Mouse (Mus musculus) MEL (cell line): Measurements from ENCODE around the gene Gm10306. TPM values are rescaled to one million over a fixed set of nuclear protein-coding genes. Genes with fewer than 3 reads are reported as not detected.

Experiments
- DNase-seq: peaks from one replicate; pipeline ENCODE4 v3.0.0; 2011; ENCODE audit warnings: low read depth, low spot score
- H3K27ac ChIP-seq: 2 replicates; pipeline ENCODE4 v1.5.1; 2012; ENCODE audit warnings: low read depth, mild to moderate bottlenecking, control low read depth, low read length, moderate library complexity; ENCODE audit not compliant: control insufficient read depth
- H3K27me3 ChIP-seq, 2 experiments: fragments of 150-350 bp in 1 of 2; sonication (generic) in 1 of 2; 2 replicates each; pipeline ENCODE4 v1.6.1; 2012; ENCODE audit warnings: low read length in 2 of 2, mild to moderate bottlenecking in 2 of 2, improper control_type of control experiment in 1 of 2, moderate library complexity in 1 of 2; ENCODE audit not compliant: insufficient read depth in 2 of 2, control insufficient read depth in 1 of 2
- H3K36me3 ChIP-seq, 2 experiments: 2 replicates each; pipeline ENCODE4 v1.6.1; 2012 to 2014; ENCODE audit warnings: low read length in 2 of 2, improper control_type of control experiment in 1 of 2, inconsistent platforms in 1 of 2, mild to moderate bottlenecking in 1 of 2; ENCODE audit not compliant: insufficient read depth in 2 of 2, control insufficient read depth in 1 of 2
- H3K4me1 ChIP-seq, 2 experiments: fragments of 150-350 bp in 1 of 2; sonication (generic) in 1 of 2; 2 replicates each; pipeline ENCODE4 v1.6.1; 2012; ENCODE audit warnings: low read length in 2 of 2, improper control_type of control experiment in 1 of 2, mild to moderate bottlenecking in 1 of 2; ENCODE audit not compliant: insufficient read depth in 2 of 2, control insufficient read depth in 1 of 2
- H3K4me3 ChIP-seq, 2 experiments: fragments of 150-350 bp in 1 of 2; sonication (generic) in 1 of 2; 2 replicates each; pipeline ENCODE4 v1.5.1; 2012; ENCODE audit warnings: low read depth in 2 of 2, low read length in 2 of 2, mild to moderate bottlenecking in 2 of 2, moderate library complexity in 2 of 2, control low read depth in 1 of 2, improper control_type of control experiment in 1 of 2; ENCODE audit not compliant: control insufficient read depth in 1 of 2, insufficient read depth in 1 of 2
- H3K79me2 ChIP-seq: 2 replicates; pipeline ENCODE4 v1.6.1; 2012; ENCODE audit warnings: mild to moderate bottlenecking, low read length, moderate library complexity; ENCODE audit not compliant: control insufficient read depth, poor library complexity, insufficient read depth
- H3K9ac ChIP-seq: 2 replicates; pipeline ENCODE4 v1.6.1; 2012; ENCODE audit warnings: low read depth, mild to moderate bottlenecking, control low read depth, low read length, moderate library complexity; ENCODE audit not compliant: control insufficient read depth, poor library complexity, severe bottlenecking
- H3K9me3 ChIP-seq: fragments of 150-350 bp; sonication (generic); replicated peaks from 2 replicates; pipeline ENCODE4 v1.6.1; 2012; ENCODE audit warnings: mild to moderate bottlenecking, low read length, improper control_type of control experiment, moderate library complexity; ENCODE audit not compliant: insufficient read depth
- BHLHE40 ChIP-seq: IDR thresholded peaks from 2 replicates; pipeline ENCODE4 v1.6.1; 2012; ENCODE audit warnings: low read depth, mild to moderate bottlenecking, inconsistent platforms, low read length, improper control_type of control experiment, borderline replicate concordance
- E2F4 ChIP-seq: IDR thresholded peaks from 2 replicates; pipeline ENCODE4 v1.6.1; 2011; ENCODE audit warnings: low read depth, low read length, improper control_type of control experiment, borderline replicate concordance
- ELF1 ChIP-seq: IDR thresholded peaks from 2 replicates; pipeline ENCODE4 v1.6.1; 2014; ENCODE audit warnings: low read depth, mild to moderate bottlenecking, inconsistent platforms, low read length, improper control_type of control experiment, moderate library complexity
- EP300 ChIP-seq, 2 experiments: IDR thresholded peaks; 2 replicates each; pipeline ENCODE4 v1.6.1; 2011; ENCODE audit warnings: improper control_type of control experiment in 2 of 2, low read length in 2 of 2, low read depth in 1 of 2, mild to moderate bottlenecking in 1 of 2
- ETS1 ChIP-seq: IDR thresholded peaks from 2 replicates; pipeline ENCODE4 v1.6.1; 2012; ENCODE audit warnings: low read depth, mild to moderate bottlenecking, inconsistent platforms, low read length, improper control_type of control experiment, moderate library complexity
- GABPA ChIP-seq: IDR thresholded peaks from 2 replicates; pipeline ENCODE4 v1.6.1; 2012; ENCODE audit warnings: low read depth, mild to moderate bottlenecking, inconsistent platforms, low read length, improper control_type of control experiment, moderate library complexity
- HCFC1 ChIP-seq: IDR thresholded peaks from 2 replicates; pipeline ENCODE4 v1.6.1; 2012; ENCODE audit warnings: low read depth, mild to moderate bottlenecking, inconsistent platforms, low read length, improper control_type of control experiment, moderate library complexity
- JUND ChIP-seq: IDR thresholded peaks from 2 replicates; pipeline ENCODE4 v1.6.1; 2011; ENCODE audit warnings: low read depth, mild to moderate bottlenecking, improper control_type of control experiment, low read length
- MAFK ChIP-seq: IDR thresholded peaks from 2 replicates; pipeline ENCODE4 v1.6.1; 2011; ENCODE audit warnings: low read depth, mild to moderate bottlenecking, low read length, improper control_type of control experiment, borderline replicate concordance
- MEF2A ChIP-seq: IDR thresholded peaks from 2 replicates; pipeline ENCODE4 v1.6.1; 2014; ENCODE audit warnings: low read depth, mild to moderate bottlenecking, inconsistent platforms, low read length, improper control_type of control experiment; ENCODE audit not compliant: poor library complexity, insufficient replicate concordance, severe bottlenecking; ENCODE audit errors: extremely low read depth
- MXI1 ChIP-seq: IDR thresholded peaks from 2 replicates; pipeline ENCODE4 v1.6.1; 2011; ENCODE audit warnings: mild to moderate bottlenecking, low read depth, low read length, improper control_type of control experiment
- MYC ChIP-seq: IDR thresholded peaks from 2 replicates; pipeline ENCODE4 v1.6.1; 2011; ENCODE audit warnings: low read depth, mild to moderate bottlenecking, low read length, improper control_type of control experiment, moderate library complexity
- NELFE ChIP-seq: IDR thresholded peaks from 2 replicates; pipeline ENCODE4 v1.6.1; 2011; ENCODE audit warnings: low read depth, low read length, improper control_type of control experiment
- NRF1 ChIP-seq: IDR thresholded peaks from 2 replicates; pipeline ENCODE4 v1.6.1; 2014; ENCODE audit warnings: low read depth, mild to moderate bottlenecking, inconsistent platforms, low read length, improper control_type of control experiment, moderate library complexity; ENCODE audit not compliant: poor library complexity, insufficient read depth, severe bottlenecking
- POLR2A ChIP-seq, 2 experiments: IDR thresholded peaks; 2 replicates each; pipeline ENCODE4 v1.6.1; 2011 to 2012; ENCODE audit warnings: low read length in 2 of 2, mild to moderate bottlenecking in 2 of 2, control low read depth in 1 of 2, improper control_type of control experiment in 1 of 2, low read depth in 1 of 2, moderate library complexity in 1 of 2; ENCODE audit not compliant: control insufficient read depth in 1 of 2, insufficient read depth in 1 of 2, poor library complexity in 1 of 2
- POLR2AphosphoS2 ChIP-seq: IDR thresholded peaks from 2 replicates; pipeline ENCODE4 v1.6.1; 2011; ENCODE audit warnings: low read length, improper control_type of control experiment
- POLR2AphosphoS5 ChIP-seq: IDR thresholded peaks from 2 replicates; pipeline ENCODE4 v1.6.1; 2012; ENCODE audit warnings: low read depth, borderline replicate concordance, mild to moderate bottlenecking, inconsistent platforms, low read length, moderate library complexity, mixed read lengths
- RAD21 ChIP-seq: IDR thresholded peaks from 2 replicates; pipeline ENCODE4 v1.6.1; 2011; ENCODE audit warnings: mild to moderate bottlenecking, low read depth, low read length, improper control_type of control experiment
- SIN3A ChIP-seq: IDR thresholded peaks from 2 replicates; pipeline ENCODE4 v1.6.1; 2012; ENCODE audit warnings: low read length, improper control_type of control experiment, inconsistent platforms
- TAL1 ChIP-seq: IDR thresholded peaks from 2 replicates; pipeline ENCODE4 v1.6.1; 2012; ENCODE audit warnings: mild to moderate bottlenecking, inconsistent platforms, low read length, moderate library complexity, mixed read lengths
- TBP ChIP-seq: IDR thresholded peaks from 2 replicates; pipeline ENCODE4 v1.8.0; 2011; ENCODE audit warnings: low read depth, low read length, improper control_type of control experiment
- TCF12 ChIP-seq: IDR thresholded peaks from 2 replicates; pipeline ENCODE4 v1.6.1; 2014; ENCODE audit warnings: low read depth, mild to moderate bottlenecking, inconsistent platforms, low read length, improper control_type of control experiment, moderate library complexity
- USF1 ChIP-seq: IDR thresholded peaks from 2 replicates; pipeline ENCODE4 v1.6.1; 2014; ENCODE audit warnings: low read depth, mild to moderate bottlenecking, inconsistent platforms, low read length, improper control_type of control experiment, moderate library complexity
- ZC3H11A ChIP-seq: IDR thresholded peaks from 2 replicates; pipeline ENCODE4 v1.6.1; 2012; ENCODE audit warnings: low read depth, mild to moderate bottlenecking, inconsistent platforms, low read length, improper control_type of control experiment
- ZKSCAN1 ChIP-seq: IDR thresholded peaks from 2 replicates; pipeline ENCODE4 v1.6.1; 2012; ENCODE audit warnings: low read depth, mild to moderate bottlenecking, inconsistent platforms, low read length, improper control_type of control experiment, moderate library complexity
- ZMIZ1 ChIP-seq: IDR thresholded peaks from 2 replicates; pipeline ENCODE4 v1.6.1; 2012; ENCODE audit warnings: low read depth, mild to moderate bottlenecking, inconsistent platforms, low read length, improper control_type of control experiment, moderate library complexity
- ZNF384 ChIP-seq: IDR thresholded peaks from 2 replicates; pipeline ENCODE4 v1.6.1; 2012; ENCODE audit warnings: low read depth, mild to moderate bottlenecking, inconsistent platforms, low read length, improper control_type of control experiment
- polyA plus RNA-seq, 2 experiments: library from polyadenylated mRNA; stranded (reverse) in 1 of 2; unstranded in 1 of 2; fragments of >175 nt in 1 of 2; fragments of >200 nt in 1 of 2; gene quantifications; 2 replicates each; pipeline versions ENCODE4 v1.2.1 to v1.2.4; 2012; ENCODE audit warnings: low replicate concordance in 2 of 2, low read depth in 1 of 2; ENCODE audit not compliant: insufficient read length in 2 of 2, insufficient read depth in 1 of 2, missing spikeins in 1 of 2
- total RNA-seq: library from RNA; depleted of rRNA; stranded (reverse); fragments of 300-350 nt; gene quantifications from 2 replicates; pipeline ENCODE4 v1.2.3, GENCODE M21; 2012; rRNA removed

Gm10306 gene
- 0.85 and 1.0 TPM in 2 replicates for total RNA-seq
- polyA plus RNA-seq, result not detected

DNA sequence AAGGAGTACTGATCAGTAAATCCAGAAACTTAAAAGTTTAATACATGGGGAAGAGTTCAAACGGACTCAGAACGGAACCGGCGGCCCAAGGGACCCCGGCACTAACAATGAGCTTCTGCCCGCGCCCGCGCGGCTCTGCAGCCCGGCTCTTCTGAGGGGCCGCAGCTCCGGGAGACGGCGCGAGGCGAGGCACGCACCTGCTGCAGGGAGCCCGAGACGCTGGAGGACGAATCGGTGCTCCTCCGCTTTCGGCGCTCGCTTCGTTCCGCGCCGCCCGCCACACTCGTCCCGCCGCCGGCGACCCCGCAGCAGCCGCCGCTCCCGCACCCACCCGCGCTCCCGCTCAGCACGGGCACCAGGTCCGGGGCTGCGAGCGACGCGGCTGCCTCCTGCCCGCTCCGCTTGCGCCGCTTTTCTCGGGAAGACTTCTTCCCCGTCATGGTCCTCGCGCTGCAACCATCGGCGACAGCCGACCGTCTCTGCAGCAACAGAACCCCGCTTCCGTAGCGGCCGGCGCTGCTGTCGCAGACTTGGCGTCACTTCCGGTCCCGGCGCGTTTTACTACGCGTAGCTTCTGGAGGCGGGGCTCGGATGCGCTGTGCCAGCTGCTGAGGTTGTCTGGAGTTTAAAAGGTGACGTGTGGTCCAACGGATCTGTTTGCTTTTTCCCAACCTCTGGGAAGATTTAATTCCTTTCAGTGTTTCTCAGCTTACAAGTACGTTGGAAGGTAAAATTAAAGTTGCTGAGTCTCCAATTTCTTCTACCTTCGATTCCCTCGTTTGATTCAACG is at the start of gene Gm10306, which contains the start of gene Caap1:
TSS of gene Gm10306 (plus strand) at position 282 of the 790 bp plus-strand sequence.
TSS of gene Caap1 (minus strand) at position 532 of the 790 bp plus-strand sequence.
- H3K4me1 ChIP-seq, result peaks cover 2 to 5% of the 10 kb centered on the region in 2 experiments; a peak in 3 of 4 replicates
- no peaks in the 10 kb centered on the region for H3K27me3 ChIP-seq
- H3K79me2 ChIP-seq, result peaks cover 19% of the 10 kb centered on the region
- peaks cover 0 to 14% of the 10 kb centered on the region in 2 experiments; a peak in 2 of 4 replicates for H3K36me3 ChIP-seq
- H3K9me3 ChIP-seq, result no peaks in the 10 kb centered on the region
- TF ChIP-seq ZC3H11A, result peak; percentile 33; the same call in 1 of the 2 replicates
- no peak for TF ChIP-seq MEF2A
- TF ChIP-seq TCF12, result peak; percentile 73
- no peak for TF ChIP-seq POLR2AphosphoS5
- TF ChIP-seq E2F4, result no peak
- peak; percentile 68 to 92; a peak in 2 of 4 replicates for TF ChIP-seq POLR2A (IDR thresholded peaks at IDR 0.05; ENCODE audit: control insufficient read depth in 1 of 2, insufficient read depth in 1 of 2, low read depth in 1 of 2, low read length in 2 of 2, poor library complexity in 1 of 2)
- peak; percentile 82 for TF ChIP-seq MXI1
- TF ChIP-seq SIN3A, result peak; percentile 96
- no peak for TF ChIP-seq ZKSCAN1
- peak; percentile 95 for TF ChIP-seq ELF1
- peak; percentile 96 for TF ChIP-seq HCFC1
- no peak for TF ChIP-seq TAL1
- no peak for TF ChIP-seq MAFK
- peak; percentile 74; the same call in 1 of the 2 replicates for TF ChIP-seq POLR2AphosphoS2
- no peak; the same call in 1 of the 2 replicates for TF ChIP-seq ZMIZ1
- no peak for TF ChIP-seq JUND
- 0 out of 2 replicates have a peak, but pooled peaks have one; percentile 33 for TF ChIP-seq NRF1
- TF ChIP-seq MYC, result no peak
- no peak for TF ChIP-seq GABPA
- no peak for TF ChIP-seq USF1
- peak; percentile 88 for TF ChIP-seq NELFE
- no peak for TF ChIP-seq RAD21
- TF ChIP-seq BHLHE40, result no peak
- 0 out of 4 replicates have a peak, but pooled peaks of 1 of the 2 experiments have one; percentile 7 for TF ChIP-seq EP300 (IDR thresholded peaks at IDR 0.05; ENCODE audit: low read depth in 1 of 2, low read length in 2 of 2)
- peak; percentile 83 for TF ChIP-seq ETS1
- no peak for TF ChIP-seq ZNF384
- peak; percentile 81 for TF ChIP-seq TBP
- TF ChIP-seq, all 39 proteins: peak for 13
- Histone ChIP-seq H3K4me3 (peak within 1 kb of the TSS; percentile 82 to 99), H3K9ac (peak within 1 kb of the TSS; percentile 97), H3K27ac (peak within 1 kb of the TSS; percentile 71)
- peak; percentile 95 for DNase-seq
